Mouse (Mus musculus) limb, embryonic 11.5 days (tissue): ENCODE data around the gene Fgfr1op2. TPM values are rescaled to one million over a fixed set of nuclear protein-coding genes. Genes with fewer than 3 reads are reported as not detected.

Experiments
- ATAC-seq: fragments of 200-750 bp; cut with Nextera tagmentation; 2 replicates; pipeline ENCODE4 v1.8.0; 2017; ENCODE audit warnings: low read depth; ENCODE audit not compliant: insufficient number of reproducible peaks, low FRiP score, low TSS enrichment
- DNase-seq: peaks from one replicate; pipeline ENCODE4 v3.0.0-alpha.2; 2015; ENCODE audit warnings: low spot score
- H3K27ac ChIP-seq: fragments of 300-500 bp; sonication (generic); replicated peaks from 2 replicates; pipeline ENCODE4 v1.5.1; 2014; ENCODE audit warnings: low read depth, mild to moderate bottlenecking, low read length
- H3K27me3 ChIP-seq: fragments of 300-500 bp; sonication (generic); 2 replicates; pipeline ENCODE4 v1.6.1; 2014; ENCODE audit warnings: mild to moderate bottlenecking, low read length, mixed read lengths; ENCODE audit not compliant: control insufficient read depth, insufficient read depth
- H3K36me3 ChIP-seq: fragments of 300-500 bp; sonication (generic); 2 replicates; pipeline ENCODE4 v1.6.1; 2014; ENCODE audit warnings: mild to moderate bottlenecking, low read length, moderate library complexity, mixed read lengths; ENCODE audit not compliant: control insufficient read depth, insufficient read depth
- H3K4me1 ChIP-seq: fragments of 300-500 bp; sonication (generic); 2 replicates; pipeline ENCODE4 v1.6.1; 2014; ENCODE audit warnings: low read length, mixed read lengths; ENCODE audit not compliant: control insufficient read depth, insufficient read depth
- H3K4me2 ChIP-seq: fragments of 300-500 bp; sonication (generic); 2 replicates; pipeline ENCODE4 v1.6.1; 2014; ENCODE audit warnings: low read depth, mild to moderate bottlenecking, moderate library complexity; ENCODE audit not compliant: severe bottlenecking
- H3K4me3 ChIP-seq: fragments of 300-500 bp; sonication (generic); 2 replicates; pipeline ENCODE4 v1.5.1; 2014; ENCODE audit warnings: low read depth, low read length
- H3K9ac ChIP-seq: fragments of 300-500 bp; sonication (generic); 2 replicates; pipeline ENCODE4 v1.6.1; 2014; ENCODE audit warnings: mild to moderate bottlenecking, low read length
- H3K9me3 ChIP-seq: fragments of 300-500 bp; sonication (generic); 2 replicates; pipeline ENCODE4 v1.6.1; 2016; ENCODE audit warnings: low read length; ENCODE audit not compliant: control insufficient read depth
- WGBS: fragments of 180-500 bp; shearing (Covaris S2); extraction: QIAGEN DNeasy Blood & Tissue Kit; methylation state at CpG from one replicate; pipeline ENCODE4 v1.1.7; 2014; 5-methylcytosine and 5-hydroxymethylcytosine counted together
- polyA plus RNA-seq: library from polyadenylated mRNA; unstranded; fragments of >200 nt; fragmentation: Nextera tagmentation; extraction: Ambion mirVana; gene quantifications from 2 replicates; pipeline ENCODE4 v1.2.1, GENCODE M21; 2014

Fgfr1op2 gene
- polyA plus RNA-seq, 1 experiment from 2014 or later = 92.1 TPM

GRCm38 (mm10) chr6:146630961-146631360 lies 54.0 kb downstream of the Fgfr1op2 start:
- WGBS = 81% methylated on average over 4 of the region's 4 CpGs
- Histone ChIP-seq H3K9ac (no peak overlapping the region), H3K27me3 (no peaks in the 10 kb centered on the region), H3K4me2 (no peak overlapping the region), H3K27ac (no peak overlapping the region), H3K4me1 (peaks cover 8% of the 10 kb centered on the region; the same call in 1 of the 2 replicates), H3K9me3 (no peaks in the 10 kb centered on the region), H3K36me3 (no peaks in the 10 kb centered on the region), H3K4me3 (no peak overlapping the region)
- DNase-seq = no peak
- no peak for ATAC-seq

GRCm38 (mm10) chr6:146631847-146632246 lies 54.8 kb downstream of the Fgfr1op2 start:
- ATAC-seq = no peak

GRCm38 (mm10) chr6:146632403-146632802 lies 55.4 kb downstream of the Fgfr1op2 start:
- no peak overlapping the region for H3K4me2 ChIP-seq
- H3K9ac ChIP-seq = 0 out of 2 replicates have a peak overlapping the region, but pooled peaks have one; percentile 3
- ATAC-seq = no peak
- peaks cover 8% of the 10 kb centered on the region; the same call in 1 of the 2 replicates for H3K4me1 ChIP-seq
- no peaks in the 10 kb centered on the region for H3K27me3 ChIP-seq
- no peak overlapping the region for H3K27ac ChIP-seq
- no peak overlapping the region for H3K4me3 ChIP-seq
- no peaks in the 10 kb centered on the region for H3K36me3 ChIP-seq
- no peaks in the 10 kb centered on the region for H3K9me3 ChIP-seq
- 77% methylated on average over 9 of the region's 9 CpGs for WGBS
- no peak for DNase-seq

More at GRCm38 (mm10) chr6:146631847-146632246, 54.8 kb downstream of the Fgfr1op2 start:
- H3K9me3 ChIP-seq = no peaks in the 10 kb centered on the region
- peaks cover 8% of the 10 kb centered on the region; the same call in 1 of the 2 replicates for H3K4me1 ChIP-seq
- H3K36me3 ChIP-seq = no peaks in the 10 kb centered on the region
- H3K4me3 ChIP-seq = no peak overlapping the region
- no peak for DNase-seq
- no peak overlapping the region for H3K27ac ChIP-seq
- 46% methylated on average over 8 of the region's 8 CpGs for WGBS
- H3K9ac ChIP-seq = no peak overlapping the region
- no peak overlapping the region for H3K4me2 ChIP-seq
- H3K27me3 ChIP-seq = no peaks in the 10 kb centered on the region

DNA sequence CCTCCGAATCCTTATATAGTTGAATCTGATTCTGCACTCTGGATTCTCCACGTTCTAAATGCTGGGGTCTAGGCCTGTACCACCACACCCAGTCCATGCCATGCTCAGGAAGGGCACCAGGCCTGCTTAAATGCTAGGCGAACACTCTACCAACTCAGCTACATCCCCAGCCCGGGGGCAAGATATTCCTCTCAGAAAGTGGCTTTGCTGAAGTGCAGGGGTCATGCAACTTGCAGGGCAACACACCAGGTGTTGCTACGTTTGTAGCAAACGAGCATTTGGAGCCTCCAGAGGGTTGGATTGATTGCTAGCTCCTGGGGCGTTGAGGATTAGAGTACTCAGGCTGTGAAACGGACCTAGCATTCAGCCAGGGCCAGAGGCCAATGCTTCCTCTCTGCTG lies 56.1 kb downstream of the Fgfr1op2 start:
- Histone ChIP-seq H3K9me3 (no peaks in the 10 kb centered on the region), H3K27ac (no peak overlapping the region), H3K36me3 (no peaks in the 10 kb centered on the region), H3K4me2 (peak overlapping the region; percentile 55; the same call in 1 of the 2 replicates), H3K4me3 (no peak overlapping the region), H3K27me3 (no peaks in the 10 kb centered on the region), H3K9ac (no peak overlapping the region), H3K4me1 (peaks cover 8% of the 10 kb centered on the region; the same call in 1 of the 2 replicates)
- DNase-seq = peak; percentile 28
- ATAC-seq = no peak
- 40% methylated on average over 8 of the region's 8 CpGs for WGBS

GRCm38 (mm10) chr6:146633629-146634014 lies 56.6 kb downstream of the Fgfr1op2 start:
- Histone ChIP-seq H3K4me2 (peak overlapping the region; percentile 55), H3K27me3 (no peaks in the 10 kb centered on the region), H3K27ac (0 out of 2 replicates have a peak overlapping the region, but pooled peaks have one; percentile 75), H3K4me1 (peaks cover 8% of the 10 kb centered on the region; the same call in 1 of the 2 replicates), H3K36me3 (no peaks in the 10 kb centered on the region), H3K9me3 (no peaks in the 10 kb centered on the region), H3K9ac (peak overlapping the region; percentile 88), H3K4me3 (peak overlapping the region; percentile 61)
- ATAC-seq (no peak), DNase-seq (no peak)
- WGBS = 13% methylated on average over 14 of the region's 14 CpGs

- Histone ChIP-seq H3K27me3 (no peaks in the 10 kb centered on the region), H3K4me3 (peak overlapping the region; percentile 61), H3K4me2 (peak overlapping the region; percentile 55), H3K36me3 (no peaks in the 10 kb centered on the region), H3K27ac (peak overlapping the region; percentile 75), H3K9ac (peak overlapping the region; percentile 88), H3K4me1 (peaks cover 8% of the 10 kb centered on the region; the same call in 1 of the 2 replicates), H3K9me3 (no peaks in the 10 kb centered on the region)
- ATAC-seq (peak; percentile 89), DNase-seq (peak; percentile 82)
- under 1% methylated on average over 81 of the region's 82 CpGs for WGBS
These were observed 57.2 kb downstream of the Fgfr1op2 start for GRCm38 (mm10) chr6:146634015-146634722.

- H3K9me3 ChIP-seq = no peaks in the 10 kb centered on the region
- ATAC-seq = no peak
- DNase-seq = no peak
- no peak overlapping the region for H3K4me3 ChIP-seq
- peaks cover 8% of the 10 kb centered on the region; the same call in 1 of the 2 replicates for H3K4me1 ChIP-seq
- H3K4me2 ChIP-seq = no peak overlapping the region
- no peaks in the 10 kb centered on the region for H3K36me3 ChIP-seq
- H3K9ac ChIP-seq = no peak overlapping the region
- H3K27ac ChIP-seq = no peak overlapping the region
- no peaks in the 10 kb centered on the region for H3K27me3 ChIP-seq
- WGBS = 66% methylated on average over 4 of the region's 4 CpGs
These were observed 58.0 kb downstream of the Fgfr1op2 start for GRCm38 (mm10) chr6:146634759-146635606.

- WGBS = 89% methylated on average over 5 of the region's 5 CpGs
- DNase-seq = no peak
- H3K27me3 ChIP-seq = no peaks in the 10 kb centered on the region
- H3K4me2 ChIP-seq = no peak overlapping the region
- no peaks in the 10 kb centered on the region for H3K9me3 ChIP-seq
- H3K4me3 ChIP-seq = no peak overlapping the region
- H3K9ac ChIP-seq = no peak overlapping the region
- H3K27ac ChIP-seq = no peak overlapping the region
- no peaks in the 10 kb centered on the region for H3K36me3 ChIP-seq
- H3K4me1 ChIP-seq = peaks cover 8% of the 10 kb centered on the region; the same call in 1 of the 2 replicates
- no peak for ATAC-seq
These were observed 59.5 kb downstream of the Fgfr1op2 start for GRCm38 (mm10) chr6:146636482-146636881.
